Mouse (Mus musculus): ENCODE data around the gene Ssc4d.
A peak's percentile ranks its signal among the peaks of the same experiment; 100 is the strongest.

The Ssc4d gene

GRCm38 (mm10) chr5:135940587-135940986 lies 33.7 kb downstream of the Ssc4d start:
- DNase-seq (ENCODE audit: low spot score in 2 of 2): no peak

- DNase-seq (ENCODE audit: low spot score in 2 of 2): no peak
These were observed 38.6 kb downstream of the Ssc4d start for GRCm38 (mm10) chr5:135935641-135936190.

DNA sequence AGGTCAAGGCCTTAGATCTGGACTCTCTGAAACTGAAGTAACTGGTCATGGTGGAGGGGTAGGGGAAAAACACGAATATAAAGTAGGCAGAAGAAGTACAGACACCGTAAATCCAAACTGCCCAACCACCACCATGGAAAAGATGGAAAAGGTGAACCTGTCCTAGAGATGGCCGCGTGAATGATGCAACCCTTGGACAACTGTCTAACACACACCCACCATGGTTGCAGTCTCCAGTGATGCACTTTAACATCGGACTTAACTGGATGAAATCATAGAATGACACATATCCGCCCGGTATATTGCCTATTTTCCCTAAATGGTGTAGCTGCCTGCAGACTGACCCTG lies 39.2 kb downstream of the Ssc4d start:
- DNase-seq (ENCODE audit: low spot score in 2 of 2): no peak

DNA sequence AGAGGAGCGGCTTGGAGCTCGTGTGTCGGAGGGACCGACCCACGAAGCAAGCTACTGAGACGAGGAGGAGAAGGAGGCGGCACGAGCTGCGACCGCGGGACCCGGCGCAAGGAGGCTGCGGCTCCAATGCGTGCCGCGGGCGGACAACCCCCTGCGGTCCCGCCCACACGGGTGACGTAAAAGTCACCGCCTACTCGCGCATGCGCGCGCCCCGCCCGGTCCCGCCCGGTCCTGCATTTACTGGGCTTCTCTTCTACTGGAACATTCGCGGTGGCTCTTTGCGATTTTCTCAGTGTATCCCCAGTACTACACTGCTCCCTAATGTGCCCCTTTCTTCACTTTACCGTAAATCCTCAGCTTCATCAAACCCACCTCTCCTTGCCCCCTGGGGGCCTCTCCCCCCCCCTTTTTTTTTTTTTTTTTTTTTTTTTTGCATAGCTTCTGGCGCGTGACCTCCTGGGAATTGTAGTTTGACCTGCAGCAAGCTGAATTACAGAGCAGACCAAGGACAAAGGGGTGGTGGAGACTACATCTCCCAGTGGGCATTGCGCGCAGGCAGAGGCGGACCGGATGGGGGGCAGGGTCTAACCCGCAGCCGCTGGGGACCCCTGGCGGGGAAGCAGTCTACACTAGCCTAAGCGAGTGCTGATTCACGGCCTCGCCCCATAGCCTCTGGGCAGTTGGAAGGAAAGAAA lies 39.7 kb downstream of the Ssc4d start, which contains the start of gene Ywhag:
Gene Ywhag (minus strand): TSS at position 136 of the 695 bp plus-strand sequence.
- DNase-seq (ENCODE audit: low spot score in 2 of 2): peak; percentile 96

DNA sequence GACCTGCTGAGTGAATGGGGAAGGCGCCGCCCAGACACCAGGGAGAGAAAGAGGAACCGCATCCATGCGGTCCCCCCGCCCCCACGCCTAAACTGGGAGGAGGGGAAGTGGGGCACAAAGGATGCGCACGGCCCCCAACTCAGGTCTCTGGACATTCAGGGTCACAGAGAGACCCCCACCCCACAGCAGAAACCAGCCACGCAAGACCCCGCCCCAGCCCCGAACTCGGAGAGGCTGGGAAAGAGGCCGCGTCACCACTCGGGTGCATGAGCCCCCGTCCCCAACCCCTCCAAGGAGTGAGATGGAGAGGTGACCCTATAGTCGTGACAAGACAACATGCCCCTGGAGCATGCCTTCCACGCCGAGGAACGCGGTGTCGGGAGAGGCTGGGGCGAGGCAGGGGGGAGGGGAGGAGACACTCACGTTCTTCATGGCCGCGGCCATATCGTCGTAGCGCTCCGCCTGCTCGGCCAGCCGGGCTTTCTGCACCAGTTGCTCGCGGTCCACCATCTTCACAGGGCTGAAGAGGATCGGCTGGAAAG lies 40.4 kb downstream of the Ssc4d start:
- peak; percentile 72 to 77 for DNase-seq (ENCODE audit: low spot score in 2 of 2)

DNA sequence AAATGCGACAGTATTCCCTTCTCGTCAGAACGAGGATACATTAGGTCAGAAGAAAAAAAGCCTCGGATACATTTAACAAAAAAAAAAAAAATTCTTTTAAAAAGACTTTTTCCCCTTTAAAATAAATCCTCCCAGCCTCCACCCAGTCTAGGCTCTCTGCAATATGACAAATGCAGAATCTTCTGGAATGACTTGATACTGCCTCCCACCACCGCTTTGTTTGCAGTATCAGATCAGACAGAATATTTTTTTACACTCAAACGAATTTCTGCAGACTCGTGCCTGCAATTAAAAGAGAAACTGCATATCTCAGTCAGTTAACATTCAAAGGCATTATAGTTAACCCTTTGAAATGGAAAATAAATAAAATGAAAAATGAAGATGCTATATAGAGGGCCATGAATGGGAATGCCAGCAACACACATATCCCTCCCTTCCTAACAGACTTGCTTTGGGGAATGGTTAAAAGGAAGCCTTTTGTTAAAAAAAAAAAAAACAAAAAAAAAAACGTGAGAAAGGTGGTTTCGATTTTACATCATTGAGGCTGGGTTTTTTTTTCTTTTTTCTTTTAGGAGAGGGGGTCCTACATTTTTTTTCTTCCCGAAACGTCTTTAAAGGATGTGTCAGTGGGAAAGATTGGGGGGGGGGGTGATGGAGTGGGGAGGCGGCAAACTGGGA lies 41.0 kb downstream of the Ssc4d start:
- no peak for DNase-seq (ENCODE audit: low spot score in 2 of 2)

DNA sequence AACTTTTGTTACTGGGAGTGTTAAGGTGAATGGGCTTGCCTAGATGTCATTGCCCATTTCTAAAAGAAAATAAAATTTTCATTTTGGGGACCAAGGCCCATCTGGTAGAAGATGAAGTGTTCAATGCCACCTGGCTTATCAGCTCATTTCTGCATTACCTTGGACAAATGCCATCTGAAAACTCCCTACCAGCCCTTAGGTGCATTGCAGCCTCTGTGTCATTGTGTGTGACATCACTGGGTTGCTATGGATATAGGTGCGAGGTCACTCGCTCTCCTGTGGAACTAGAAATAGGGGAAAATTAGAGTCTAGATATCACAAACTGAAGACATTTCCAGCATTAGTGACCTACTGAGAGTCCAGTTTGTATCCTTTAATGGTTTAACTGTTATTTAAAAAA lies 42.0 kb downstream of the Ssc4d start:
- DNase-seq (ENCODE audit: low spot score in 2 of 2): no peak

DNA sequence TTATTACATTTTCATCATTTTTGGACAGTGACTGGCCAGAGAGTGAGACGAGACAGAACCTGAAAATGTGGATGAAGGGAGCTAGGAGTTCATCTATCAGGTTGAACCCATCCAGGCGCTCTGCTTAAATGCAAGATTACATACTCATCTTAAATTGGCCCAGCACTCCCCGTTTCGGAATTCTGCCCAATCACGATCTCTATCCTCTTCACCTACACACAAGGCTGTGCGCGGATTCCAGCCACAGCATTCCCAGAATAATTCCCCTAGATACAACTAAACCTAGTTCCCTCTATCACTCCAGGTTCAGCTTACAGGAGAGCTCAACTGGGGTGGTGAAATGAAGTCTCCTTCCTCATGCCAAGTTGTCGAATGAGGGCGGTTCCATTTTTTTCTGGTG lies 42.8 kb downstream of the Ssc4d start:
- peak in 1 of 2 experiments; percentile 62 for DNase-seq (ENCODE audit: low spot score in 2 of 2)

DNA sequence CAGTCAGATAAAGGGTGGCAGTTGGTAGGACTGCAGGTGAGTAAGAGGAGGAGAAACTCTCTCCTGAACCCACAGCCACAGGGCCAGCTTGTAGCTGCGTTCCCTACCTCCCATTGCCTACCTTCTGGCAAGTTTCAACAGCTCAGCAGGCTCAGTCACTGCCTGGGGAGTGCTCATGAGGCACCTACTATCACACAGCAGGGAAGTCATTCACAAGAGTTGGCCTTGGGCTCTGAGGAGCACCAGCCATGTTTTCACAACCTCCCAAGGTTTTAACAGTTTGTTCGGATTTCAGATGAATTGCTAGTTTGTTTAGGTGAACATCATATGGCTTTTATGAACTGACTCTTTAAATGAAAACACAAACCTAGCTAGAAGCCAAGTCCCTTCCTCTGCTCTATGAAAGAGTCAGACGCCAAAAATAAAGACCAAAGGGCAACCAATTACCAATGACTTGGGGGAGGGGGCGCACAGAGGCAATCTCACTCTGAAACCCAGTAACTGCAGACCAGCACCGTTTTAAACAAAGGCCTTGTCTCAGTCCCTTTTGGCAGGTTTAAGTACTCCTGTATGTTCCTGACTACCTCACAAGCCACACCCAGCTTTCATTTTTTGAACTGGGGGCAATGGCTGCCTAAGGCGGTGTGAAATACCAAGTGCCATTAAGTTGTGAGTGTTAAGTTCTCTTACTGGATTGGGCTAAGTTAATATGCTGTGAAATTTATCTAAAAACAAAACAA lies 44.5 kb downstream of the Ssc4d start:
- DNase-seq (ENCODE audit: low spot score in 2 of 2): no peak

GRCm38 (mm10) chr5:135923901-135924300 lies 50.4 kb downstream of the Ssc4d start:
- DNase-seq (ENCODE audit: low spot score in 2 of 2): no peak

DNA sequence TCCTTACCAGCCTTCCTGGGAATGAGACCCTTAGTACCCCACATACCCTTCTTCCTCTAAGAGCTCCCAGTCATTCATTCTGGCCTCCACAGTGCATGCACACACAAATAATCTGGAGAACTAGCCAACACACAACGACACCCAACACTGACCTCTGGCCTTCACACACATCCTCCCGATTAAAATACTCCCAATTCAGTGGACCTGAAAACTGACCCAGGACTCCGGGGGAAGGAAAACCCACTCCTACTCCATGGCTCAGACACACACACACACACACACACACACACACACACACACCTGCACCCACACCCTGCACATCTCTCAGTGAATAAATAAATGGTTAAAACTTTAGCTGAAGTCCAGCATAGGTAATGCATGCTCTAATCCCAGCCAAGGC lies 54.4 kb downstream of the Ssc4d start:
- no peak for DNase-seq (ENCODE audit: low spot score in 2 of 2)

- DNase-seq (ENCODE audit: low spot score in 2 of 2): no peak
These were observed 55.7 kb downstream of the Ssc4d start for GRCm38 (mm10) chr5:135918593-135918992.

- no peak for DNase-seq (ENCODE audit: low spot score in 2 of 2)
These were observed 56.3 kb downstream of the Ssc4d start for GRCm38 (mm10) chr5:135918059-135918437.

DNA sequence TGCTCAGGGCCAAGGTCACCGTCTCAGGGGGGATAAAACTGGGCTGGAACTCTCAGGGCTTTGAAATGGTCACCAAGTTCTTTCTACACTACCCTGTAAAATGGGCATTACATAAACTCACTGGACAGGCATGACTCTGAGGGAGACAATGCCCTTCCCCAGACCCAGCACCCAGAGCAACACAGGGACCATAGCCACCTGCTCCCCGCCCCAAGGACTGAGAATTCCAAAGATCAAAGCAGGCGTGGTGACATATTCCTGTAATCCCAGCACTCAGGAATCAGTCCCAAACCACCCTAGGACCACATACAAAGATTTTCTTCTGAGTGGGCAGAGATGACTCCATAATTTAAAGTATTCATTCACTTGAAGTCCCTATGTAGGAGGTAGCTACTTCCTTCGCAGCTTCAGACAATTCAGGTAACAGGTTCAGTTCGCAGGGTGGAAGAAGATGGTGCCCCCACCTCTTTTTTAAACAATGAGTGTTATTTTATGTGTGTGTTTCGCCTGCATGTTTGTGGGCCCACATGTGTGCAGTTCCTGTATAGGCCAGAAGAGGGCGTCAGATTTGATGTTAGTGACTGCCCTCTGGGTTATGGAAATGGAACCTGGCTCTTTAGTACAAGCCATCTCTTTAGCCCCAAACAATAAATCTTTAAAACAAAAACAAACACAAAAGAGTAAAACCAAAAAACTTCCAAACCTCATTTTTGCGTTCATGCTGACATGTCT lies 56.8 kb downstream of the Ssc4d start:
- no peak for DNase-seq (ENCODE audit: low spot score in 2 of 2)

DNA sequence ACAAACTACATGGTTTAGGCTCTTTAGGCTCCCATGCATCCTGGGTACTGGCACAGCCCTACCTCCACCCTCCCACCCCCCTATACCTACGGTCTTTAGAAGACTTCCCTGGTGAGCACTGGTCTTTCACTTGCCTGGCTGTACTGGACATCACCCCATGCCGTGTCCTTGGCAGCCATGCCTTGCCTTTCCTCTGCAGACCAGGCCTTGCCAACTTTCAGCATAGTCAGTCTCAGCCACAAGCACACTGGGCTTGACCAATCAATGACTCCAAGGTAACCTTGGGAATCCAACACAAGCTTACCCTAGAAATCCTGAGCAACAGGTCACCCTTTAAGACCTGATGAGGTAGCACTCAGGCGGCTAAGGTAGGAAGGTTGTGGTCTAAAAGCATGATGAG lies 57.7 kb downstream of the Ssc4d start:
- DNase-seq (ENCODE audit: low spot score in 2 of 2): no peak

DNA sequence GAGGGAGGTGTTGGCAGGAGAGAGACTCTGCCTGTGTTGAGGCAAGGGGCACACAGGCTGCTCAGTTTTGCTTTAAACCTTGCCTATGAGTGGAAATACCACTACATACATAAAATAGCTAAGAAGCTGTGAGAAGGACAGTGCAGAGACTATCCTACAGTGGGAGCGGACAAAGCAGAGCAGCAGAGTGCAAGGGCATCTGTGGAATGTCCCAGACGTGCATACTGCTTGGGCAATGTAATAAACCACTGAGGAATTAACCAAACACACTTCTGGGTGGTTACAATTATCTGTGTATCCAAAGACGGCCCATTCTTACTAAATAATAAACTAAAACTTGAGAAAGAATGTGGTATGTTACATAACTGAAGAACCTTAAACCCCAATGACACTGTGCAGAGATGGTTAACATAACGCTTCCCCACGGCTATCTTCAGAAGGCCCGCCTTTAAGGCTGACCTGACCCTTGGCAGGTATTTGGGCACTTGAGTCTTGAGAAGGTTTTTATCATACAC lies 58.2 kb downstream of the Ssc4d start:
- DNase-seq (ENCODE audit: low spot score in 2 of 2): no peak

- no peak for DNase-seq (ENCODE audit: low spot score in 2 of 2)
These were observed 60.2 kb downstream of the Ssc4d start for GRCm38 (mm10) chr5:135914156-135914555.

GRCm38 (mm10) chr5:135913201-135913600 lies 61.1 kb downstream of the Ssc4d start:
- no peak for DNase-seq (ENCODE audit: low spot score in 2 of 2)

DNA sequence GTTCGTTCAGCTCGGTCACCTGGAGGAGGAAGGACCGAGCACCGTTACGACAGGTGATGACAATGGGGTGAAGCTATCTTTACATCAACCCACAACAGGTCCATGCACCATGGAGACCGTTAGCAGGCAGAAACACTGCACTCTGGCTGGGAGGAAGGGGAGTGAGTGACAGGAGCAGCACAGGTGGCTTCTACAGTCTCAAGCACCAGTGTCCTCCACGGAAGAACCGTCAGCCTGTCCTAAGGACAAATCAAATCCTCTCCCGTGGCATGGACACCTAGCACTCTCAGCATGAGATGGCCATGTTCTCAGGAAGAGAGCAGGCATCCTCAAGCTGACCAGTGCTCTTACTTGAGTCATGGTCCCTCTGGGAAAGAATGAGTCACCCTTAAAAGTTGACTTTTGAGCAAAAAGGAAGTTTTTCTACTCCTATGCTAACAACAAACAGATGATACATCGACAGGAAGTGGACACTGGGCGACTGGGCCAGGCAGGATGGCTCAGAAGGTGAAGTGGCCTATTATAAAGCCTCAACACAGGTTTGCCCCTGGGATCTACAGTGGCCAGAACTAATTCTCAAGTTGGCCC lies 62.6 kb downstream of the Ssc4d start:
- no peak for DNase-seq (ENCODE audit: low spot score in 2 of 2)

DNA sequence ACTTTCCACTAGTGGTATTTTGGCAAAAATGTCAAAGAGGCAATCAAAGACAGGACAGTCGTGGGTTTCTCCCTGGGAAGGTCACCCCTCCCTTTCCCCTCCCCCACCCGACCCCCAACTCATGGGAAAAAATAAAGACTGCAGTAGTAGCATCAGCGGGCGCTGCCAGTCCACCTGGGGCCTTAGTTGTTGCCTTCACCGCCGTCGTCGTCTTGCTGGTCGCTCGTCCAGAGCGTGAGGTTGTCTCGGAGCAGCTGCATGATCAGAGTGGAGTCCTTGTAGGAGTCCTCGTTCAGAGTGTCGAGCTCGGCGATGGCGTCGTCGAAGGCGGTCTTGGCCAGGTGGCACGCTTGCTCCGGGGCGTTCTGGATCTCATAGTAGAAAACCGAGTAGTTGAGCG lies 63.5 kb downstream of the Ssc4d start:
- DNase-seq (ENCODE audit: low spot score in 2 of 2): no peak
